9 mouse cellular contexts compared by ENCODE assay signal in genomic region chr12:77597627-77598333, GRCm38 (mm10).
A peak's percentile ranks its signal among the peaks of the same experiment; 100 is the strongest.
DNase-seq lines count a peak whose midpoint lies in the region; ATAC-seq lines count a peak whose summit lies in the region.
"Had no signal": no experiment of that assay in that cellular context is flagged by ENCODE, and none has a peak within 500 bp of the region (broad histone marks: within the 10 kb centered on the region; RNA-seq: fewer than 3 reads in every experiment).

No protein-coding gene starts in this region.

- H3K27ac ChIP-seq in heart, embryonic 11.5 days (ENCODE audit: low read depth, low read length), result peak overlapping the region; percentile 85
- no peak overlapping the region for H3K27ac ChIP-seq in kidney, embryonic 14.5 days (ENCODE audit: low read depth, low read length)
- H3K27ac ChIP-seq: liver, embryonic 13.5 days had no signal

- peak; percentile 80 for DNase-seq in brain, adult 2 months (ENCODE audit: low read depth, low spot score)
- peak; percentile 57 to 70 for DNase-seq in cerebellum, postnatal 25 days
- DNase-seq in frontal cortex, postnatal 14 days (ENCODE audit: low spot score in 2 of 2), result no peak
- DNase-seq in thymus, postnatal 4 days, result no peak
- no peak for DNase-seq in spleen, adult 12 weeks (ENCODE audit: low spot score)
- no peak for DNase-seq in urinary bladder, postnatal 10 days (ENCODE audit: low spot score)
- DNase-seq: liver, embryonic 13.5 days had no signal

- H3K27me3 ChIP-seq in heart, embryonic 11.5 days (ENCODE audit: control insufficient read depth, insufficient read depth, low read length), result no peaks in the 10 kb centered on the region
- H3K27me3 ChIP-seq in kidney, embryonic 14.5 days (ENCODE audit: control insufficient read depth, insufficient read depth, low read length), result no peaks in the 10 kb centered on the region
- H3K27me3 ChIP-seq: liver, embryonic 13.5 days had no signal

- WGBS in heart, embryonic 11.5 days (ENCODE audit: insufficient replicate concordance), result 13% methylated on average over 3 of the region's 3 CpGs
- 21% methylated on average over 3 of the region's 3 CpGs for WGBS in kidney, embryonic 14.5 days

- no peak overlapping the region for H3K9ac ChIP-seq in heart, embryonic 11.5 days (ENCODE audit: low read depth, low read length)
- H3K9ac ChIP-seq in kidney, embryonic 14.5 days (ENCODE audit: low read depth, low read length), result no peak overlapping the region
- H3K9ac ChIP-seq: liver, embryonic 13.5 days had no signal

- peaks cover 23% of the 10 kb centered on the region for H3K4me1 ChIP-seq in heart, embryonic 11.5 days (ENCODE audit: control insufficient read depth, insufficient read depth, low read length)
- peaks cover 3% of the 10 kb centered on the region; the same call in 1 of the 2 replicates for H3K4me1 ChIP-seq in kidney, embryonic 14.5 days (ENCODE audit: control insufficient read depth, insufficient read depth, low read length)
- H3K4me1 ChIP-seq: liver, embryonic 13.5 days had no signal

- no peak overlapping the region for H3K4me3 ChIP-seq in heart, embryonic 11.5 days (ENCODE audit: low read depth, low read length)
- no peak overlapping the region for H3K4me3 ChIP-seq in kidney, embryonic 14.5 days (ENCODE audit: low read length)
- H3K4me3 ChIP-seq: liver, embryonic 13.5 days had no signal

- no peaks in the 10 kb centered on the region for H3K9me3 ChIP-seq in heart, embryonic 11.5 days (replicated peaks; ENCODE audit: control insufficient read depth, low read length)
- H3K9me3 ChIP-seq in kidney, embryonic 14.5 days (ENCODE audit: control insufficient read depth, low read length), result no peaks in the 10 kb centered on the region
- H3K9me3 ChIP-seq: liver, embryonic 13.5 days had no signal

- peak; percentile 83 for ATAC-seq in heart, embryonic 11.5 days (replicated peaks; ENCODE audit: insufficient number of reproducible peaks, low FRiP score, low TSS enrichment)
- ATAC-seq in kidney, embryonic 14.5 days (ENCODE audit: low FRiP score, low TSS enrichment), result peak; percentile 82

- no peaks in the 10 kb centered on the region for H3K36me3 ChIP-seq in heart, embryonic 11.5 days (ENCODE audit: control insufficient read depth, insufficient read depth, low read length)
- H3K36me3 ChIP-seq in kidney, embryonic 14.5 days (ENCODE audit: control insufficient read depth, insufficient read depth, low read length), result no peaks in the 10 kb centered on the region
- H3K36me3 ChIP-seq: liver, embryonic 13.5 days had no signal

- 0 out of 2 replicates have a peak overlapping the region, but pooled peaks have one; percentile 22 for H3K4me2 ChIP-seq in heart, embryonic 11.5 days
- no peak overlapping the region for H3K4me2 ChIP-seq in kidney, embryonic 14.5 days (replicated peaks; ENCODE audit: low read depth, low read length)
- H3K4me2 ChIP-seq: liver, embryonic 13.5 days had no signal

Comparison
In these comparisons a context has a peak if more than half of its experiments do, and no peak if none do; other contexts are left out.
1. DNase-seq: peak in brain, adult 2 months (single experiment) and cerebellum, postnatal 25 days (2 of 2); none in frontal cortex, postnatal 14 days (0 of 2), thymus, postnatal 4 days (single experiment), spleen, adult 12 weeks (single experiment) and urinary bladder, postnatal 10 days (single experiment).